Mouse (Mus musculus) G1E (cell line): ENCODE results near the gene Foxn4. TPM values are rescaled to one million over a fixed set of nuclear protein-coding genes. Genes with fewer than 3 reads are reported as not detected.

Source experiments
- ATAC-seq: 2 replicates; pipeline ENCODE4 v1.8.0; 2016; ENCODE audit warnings: mild to moderate bottlenecking; ENCODE audit not compliant: insufficient number of reproducible peaks, poor library complexity, low FRiP score, severe bottlenecking; ENCODE audit errors: extremely low read depth
- DNase-seq: peaks from one replicate; pipeline ENCODE4 v3.0.0; 2012; ENCODE audit warnings: low spot score
- H3K27me3 ChIP-seq: 2 replicates; pipeline ENCODE4 v1.6.1; 2012; ENCODE audit warnings: mild to moderate bottlenecking, low read length, inconsistent platforms; ENCODE audit not compliant: insufficient read depth
- H3K36me3 ChIP-seq: replicated peaks from 2 replicates; pipeline ENCODE3; 2012; ENCODE audit warnings: mild to moderate bottlenecking, inconsistent platforms
- H3K4me1 ChIP-seq: 2 replicates; pipeline ENCODE4 v1.6.1; 2012; ENCODE audit warnings: low read depth, low read length, inconsistent platforms, mixed read lengths; ENCODE audit not compliant: insufficient read depth
- H3K4me3 ChIP-seq: 2 replicates; pipeline ENCODE4 v1.5.1; 2012; ENCODE audit warnings: low read depth, mild to moderate bottlenecking, inconsistent platforms, low read length, moderate library complexity, mixed read lengths
- H3K9me3 ChIP-seq: replicated peaks from 2 replicates; pipeline ENCODE4 v1.6.1; 2012; ENCODE audit warnings: inconsistent platforms
- CTCF ChIP-seq: IDR thresholded peaks from 2 replicates; pipeline ENCODE4 v1.5.1; 2012; ENCODE audit warnings: low read depth, low read length, inconsistent platforms, mixed read lengths
- GATA1 ChIP-seq: IDR thresholded peaks from 2 replicates; pipeline ENCODE4 v1.6.1; 2012; ENCODE audit warnings: borderline replicate concordance, low read length, inconsistent platforms, mixed read lengths
- GATA2 ChIP-seq: IDR thresholded peaks from 2 replicates; pipeline ENCODE4 v1.6.1; 2012; ENCODE audit warnings: low read depth, low read length, inconsistent platforms, borderline replicate concordance
- POLR2AphosphoS5 ChIP-seq: IDR thresholded peaks from 2 replicates; pipeline ENCODE4 v1.6.1; 2012; ENCODE audit warnings: low read depth, low read length, inconsistent platforms; ENCODE audit not compliant: insufficient replicate concordance
- TAL1 ChIP-seq: conservative IDR thresholded peaks from 2 replicates; pipeline ENCODE4 v1.6.1; 2012; ENCODE audit warnings: low read depth, low read length, inconsistent platforms, mixed read lengths
- polyA plus RNA-seq: library from polyadenylated mRNA; stranded (reverse); fragments of >175 nt; gene quantifications from 2 replicates; pipeline ENCODE4 v1.2.3, GENCODE M21; 2012
- total RNA-seq, 2 experiments: library from RNA; stranded (forward) in 1 of 2; stranded (reverse) in 1 of 2; fragments of 200-1000 nt in 1 of 2; fragments of >200 nt in 1 of 2; fragmentation: Nextera tagmentation in 1 of 2; gene quantifications; 2 replicates each; pipeline ENCODE4 v1.2.3; 2014 to 2017

The Foxn4 gene
- total and polyA plus RNA-seq, 3 experiments, result 0.05 TPM; not detected in 2

DNA sequence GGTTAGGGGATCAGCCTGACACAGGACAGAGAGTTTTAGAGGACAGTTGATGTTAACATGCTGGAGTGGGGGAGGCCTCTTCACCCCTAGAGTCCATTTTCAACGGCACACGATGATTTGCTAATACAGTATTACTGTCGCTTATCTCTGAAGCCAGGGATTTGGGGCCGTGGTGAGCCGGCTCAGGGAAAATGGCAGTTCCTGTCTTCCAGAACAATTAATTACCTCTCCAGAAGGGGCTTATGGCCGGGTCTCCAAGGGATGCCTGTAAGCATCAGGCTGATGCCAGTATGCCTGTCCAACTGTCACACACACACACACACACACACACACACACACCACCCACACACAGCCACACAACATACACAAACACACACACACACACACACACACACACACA, 8.7 kb upstream of the Foxn4 start:
- ATAC-seq, result no peak
- no peak overlapping the region for H3K4me3 ChIP-seq
- H3K9me3 ChIP-seq, result no peaks in the 10 kb centered on the region
- no peak for DNase-seq
- peaks cover 6% of the 10 kb centered on the region; the same call in 1 of the 2 replicates for H3K27me3 ChIP-seq
- TF ChIP-seq TAL1 (no peak), POLR2AphosphoS5 (no peak), GATA2 (no peak), GATA1 (no peak), CTCF (no peak)
- no peaks in the 10 kb centered on the region for H3K36me3 ChIP-seq
- H3K4me1 ChIP-seq, result no peaks in the 10 kb centered on the region

- TF ChIP-seq GATA1, result no peak
- no peak for TF ChIP-seq POLR2AphosphoS5
- TF ChIP-seq TAL1, result no peak
- no peak for TF ChIP-seq GATA2
- TF ChIP-seq CTCF, result no peak
- H3K4me3 ChIP-seq, result no peak overlapping the region
- DNase-seq, result no peak
- ATAC-seq, result no peak
- H3K9me3 ChIP-seq, result no peaks in the 10 kb centered on the region
- no peaks in the 10 kb centered on the region for H3K4me1 ChIP-seq
- no peaks in the 10 kb centered on the region for H3K36me3 ChIP-seq
- H3K27me3 ChIP-seq, result peaks cover 13% of the 10 kb centered on the region; the same call in 1 of the 2 replicates
Observed at GRCm38 (mm10) chr5:114279382-114280143, 6.0 kb upstream of the Foxn4 start.

- Histone ChIP-seq H3K9me3 (no peaks in the 10 kb centered on the region), H3K36me3 (no peaks in the 10 kb centered on the region), H3K4me3 (no peak overlapping the region), H3K27me3 (peaks cover 27% of the 10 kb centered on the region; the same call in 1 of the 2 replicates), H3K4me1 (no peaks in the 10 kb centered on the region)
- DNase-seq (no peak), ATAC-seq (no peak)
- TF ChIP-seq POLR2AphosphoS5 (no peak), TAL1 (no peak), CTCF (no peak)
Observed at GRCm38 (mm10) chr5:114275991-114276390, 2.4 kb upstream of the Foxn4 start.

- Histone ChIP-seq H3K9me3 (no peaks in the 10 kb centered on the region), H3K36me3 (no peaks in the 10 kb centered on the region), H3K4me3 (no peak overlapping the region), H3K4me1 (no peaks in the 10 kb centered on the region), H3K27me3 (peaks cover 27% of the 10 kb centered on the region; the same call in 1 of the 2 replicates)
- ATAC-seq, result no peak
- TF ChIP-seq CTCF (no peak), TAL1 (no peak), GATA2 (no peak), GATA1 (no peak), POLR2AphosphoS5 (no peak)
- no peak for DNase-seq
Observed at GRCm38 (mm10) chr5:114275339-114275738, 1.7 kb upstream of the Foxn4 start.

DNA sequence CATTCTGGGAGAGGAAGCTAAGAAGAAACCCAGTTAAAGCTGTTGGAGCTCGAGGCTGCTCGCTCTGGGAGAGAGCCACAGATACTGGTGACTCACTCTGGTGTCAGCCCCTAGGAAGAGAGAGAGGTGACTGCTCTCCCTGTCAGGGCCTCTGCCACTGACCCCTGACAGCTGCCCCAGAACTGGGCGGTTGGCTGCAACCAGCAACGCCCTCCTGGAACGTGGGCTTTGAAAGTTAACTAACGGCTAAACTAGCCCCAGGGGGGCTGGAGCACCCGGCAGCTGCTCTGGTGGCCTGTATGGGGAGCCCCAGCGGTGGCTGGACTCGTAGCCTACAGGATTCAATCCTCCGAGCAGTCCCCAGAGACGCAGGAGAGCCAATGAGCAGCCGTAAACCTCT, 3.6 kb downstream of the Foxn4 start:
- H3K4me3 ChIP-seq, result no peak overlapping the region
- no peaks in the 10 kb centered on the region for H3K36me3 ChIP-seq
- no peak for TF ChIP-seq POLR2AphosphoS5
- no peak for TF ChIP-seq GATA2
- no peak for TF ChIP-seq CTCF
- no peak for TF ChIP-seq GATA1
- TF ChIP-seq TAL1, result no peak
- peaks cover 25% of the 10 kb centered on the region; the same call in 1 of the 2 replicates for H3K27me3 ChIP-seq
- DNase-seq (no peak), ATAC-seq (no peak)
- H3K4me1 ChIP-seq, result no peaks in the 10 kb centered on the region
- no peaks in the 10 kb centered on the region for H3K9me3 ChIP-seq

- Histone ChIP-seq H3K36me3 (no peaks in the 10 kb centered on the region), H3K4me1 (no peaks in the 10 kb centered on the region), H3K27me3 (peaks cover 23% of the 10 kb centered on the region; the same call in 1 of the 2 replicates), H3K9me3 (no peaks in the 10 kb centered on the region), H3K4me3 (no peak overlapping the region)
- DNase-seq (no peak), ATAC-seq (no peak)
- TF ChIP-seq CTCF (no peak), GATA1 (no peak), TAL1 (no peak), POLR2AphosphoS5 (no peak), GATA2 (no peak)
Observed at GRCm38 (mm10) chr5:114269499-114269898, 4.1 kb downstream of the Foxn4 start.

- H3K4me3 ChIP-seq, result no peak overlapping the region
- H3K36me3 ChIP-seq, result no peaks in the 10 kb centered on the region
- peaks cover 17% of the 10 kb centered on the region; the same call in 1 of the 2 replicates for H3K27me3 ChIP-seq
- H3K9me3 ChIP-seq, result no peaks in the 10 kb centered on the region
- DNase-seq (no peak), ATAC-seq (no peak)
- TF ChIP-seq CTCF (no peak), TAL1 (no peak), GATA2 (no peak), POLR2AphosphoS5 (no peak), GATA1 (no peak)
- H3K4me1 ChIP-seq, result no peaks in the 10 kb centered on the region
Observed at GRCm38 (mm10) chr5:114268646-114269045, 5.0 kb downstream of the Foxn4 start.
